11 mouse cellular contexts compared by ENCODE assay signal in the genomic region with DNA sequence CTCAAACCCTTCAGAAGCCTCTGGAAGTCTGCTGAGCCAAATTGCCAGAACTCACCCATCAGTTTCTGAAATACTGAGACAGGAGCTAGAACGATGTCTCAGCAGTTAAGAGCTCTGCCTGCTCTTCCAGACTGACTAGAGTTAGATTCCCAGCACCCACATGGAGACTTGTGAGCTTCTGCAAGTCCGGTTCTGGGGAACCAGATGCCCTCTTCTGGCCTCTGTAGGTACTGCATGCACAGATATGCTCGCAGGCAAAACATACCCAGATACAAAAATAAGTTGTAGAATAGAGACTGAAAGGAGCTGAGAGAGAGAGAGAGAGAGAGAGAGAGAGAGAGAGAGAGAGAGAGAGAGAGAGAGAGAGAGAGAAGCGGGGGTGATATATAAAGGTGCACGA. TPM values are rescaled to one million over a fixed set of nuclear protein-coding genes. Genes with fewer than 3 reads are reported as not detected.
A peak's percentile ranks its signal among the peaks of the same experiment; 100 is the strongest.
DNase-seq lines count a peak whose midpoint lies in the region; ATAC-seq and TF ChIP-seq lines count a peak whose summit lies in the region.
"Had no signal": no experiment of that assay in that cellular context is flagged by ENCODE, and none has a peak within 500 bp of the region (broad histone marks: within the 10 kb centered on the region; RNA-seq: fewer than 3 reads in every experiment).

No protein-coding gene starts in this region.

- H3K9me3 ChIP-seq in intestine, postnatal 0 days (ENCODE audit: control insufficient read depth) = no peaks in the 10 kb centered on the region
- 0 out of 2 replicates have a peak, but pooled peaks cover 4% of the 10 kb centered on the region for H3K9me3 ChIP-seq in intestine, embryonic 16.5 days (ENCODE audit: control insufficient read depth, low read length)
- H3K9me3 ChIP-seq: forebrain, embryonic 13.5 days had no signal

- peak; percentile 56 for TF ChIP-seq CTCF in intestine, postnatal 0 days (IDR thresholded peaks at IDR 0.05; ENCODE audit: low read depth)

- H3K4me3 ChIP-seq in intestine, postnatal 0 days (ENCODE audit: low read depth, low read length) = no peak overlapping the region
- H3K4me3 ChIP-seq in intestine, embryonic 16.5 days (ENCODE audit: low read length) = no peak overlapping the region
- H3K4me3 ChIP-seq: forebrain, embryonic 13.5 days had no signal

- H3K9ac ChIP-seq in intestine, postnatal 0 days (ENCODE audit: low read depth, low read length) = no peak overlapping the region
- H3K9ac ChIP-seq in intestine, embryonic 16.5 days (ENCODE audit: low read depth, low read length) = no peak overlapping the region
- H3K9ac ChIP-seq: forebrain, embryonic 13.5 days; hindbrain, embryonic 14.5 days had no signal

- peak; percentile 56 for DNase-seq in thymus, postnatal 14 days
- no peak for DNase-seq in thymus, adult 18-20 months
- DNase-seq in ZHBTc4 (ENCODE audit: low read depth, low spot score) = peak; percentile 76
- DNase-seq in left cerebral cortex, adult 8-10 months (ENCODE audit: low spot score in 2 of 2) = no peak
- DNase-seq in cerebellum, postnatal 36 days = no peak
- DNase-seq: left cerebral cortex, postnatal 4 days had no signal

- no peak overlapping the region for H3K4me2 ChIP-seq in intestine, postnatal 0 days (replicated peaks; ENCODE audit: low read depth)
- no peak overlapping the region for H3K4me2 ChIP-seq in intestine, embryonic 16.5 days (ENCODE audit: low read depth, low read length)
- H3K4me2 ChIP-seq: forebrain, embryonic 13.5 days; hindbrain, embryonic 14.5 days had no signal

- no peak for ATAC-seq in intestine, postnatal 0 days
- no peak for ATAC-seq in intestine, embryonic 16.5 days
- ATAC-seq in megakaryocyte-erythroid progenitor cell, adult 5-6 weeks (replicated peaks; ENCODE audit: low FRiP score, low TSS enrichment, poor library complexity, severe bottlenecking) = no peak
- ATAC-seq: forebrain, embryonic 13.5 days had no signal

- H3K4me1 ChIP-seq in intestine, postnatal 0 days (replicated peaks; ENCODE audit: control insufficient read depth, insufficient read depth, low read length) = no peaks in the 10 kb centered on the region
- no peaks in the 10 kb centered on the region for H3K4me1 ChIP-seq in intestine, embryonic 16.5 days (ENCODE audit: control insufficient read depth, insufficient read depth, low read length)
- H3K4me1 ChIP-seq: forebrain, embryonic 13.5 days had no signal

- no peaks in the 10 kb centered on the region for H3K36me3 ChIP-seq in intestine, postnatal 0 days (ENCODE audit: control insufficient read depth, insufficient read depth)
- H3K36me3 ChIP-seq in intestine, embryonic 16.5 days (ENCODE audit: control insufficient read depth, insufficient read depth, low read length) = no peaks in the 10 kb centered on the region

- H3K27me3 ChIP-seq in intestine, postnatal 0 days (replicated peaks; ENCODE audit: control insufficient read depth, insufficient read depth, low read length) = no peaks in the 10 kb centered on the region
- no peaks in the 10 kb centered on the region for H3K27me3 ChIP-seq in intestine, embryonic 16.5 days (replicated peaks; ENCODE audit: control insufficient read depth, insufficient read depth, low read length)
- H3K27me3 ChIP-seq: forebrain, embryonic 13.5 days had no signal

- WGBS in intestine, postnatal 0 days = 76% methylated on average over 5 of the region's 5 CpGs
- WGBS in intestine, embryonic 16.5 days = 81% methylated on average over 5 of the region's 5 CpGs

- no peak overlapping the region for H3K27ac ChIP-seq in intestine, postnatal 0 days (ENCODE audit: low read depth, low read length)
- H3K27ac ChIP-seq in intestine, embryonic 16.5 days (ENCODE audit: low read length) = no peak overlapping the region
- H3K27ac ChIP-seq: forebrain, embryonic 13.5 days; hindbrain, embryonic 14.5 days had no signal

RNA-seq across cellular contexts. Expression of gene Syne3, which starts 24.5 kb away (rescaled TPM):
- polyA plus RNA-seq in intestine, postnatal 0 days (2015; fragmentation: Nextera tagmentation; extraction: Ambion mirVana) = 1.6 and 1.8 TPM in 2 replicates
- polyA plus RNA-seq in intestine, embryonic 16.5 days (2015; fragmentation: Nextera tagmentation; extraction: Ambion mirVana) = 0.51 and 0.66 TPM in 2 replicates
- total RNA-seq in left cerebral cortex, adult 8-10 months (2022) = 1 to 10 TPM; 2.0 to 3.0 (median 2.8) TPM
- 10.9 and 15.7 TPM in 2 replicates for total RNA-seq in megakaryocyte-erythroid progenitor cell, adult 5-6 weeks (2014; fragmentation: Nextera tagmentation)
- 9.1 and 9.7 TPM in 2 replicates for total RNA-seq in megakaryocyte-erythroid progenitor cell, adult 5-6 weeks (2017)

RNA-seq across cellular contexts. Expression of gene Glrx5, which starts 47.4 kb away (rescaled TPM):
- 209 TPM in 2 replicates for polyA plus RNA-seq in intestine, postnatal 0 days (2015; fragmentation: Nextera tagmentation; extraction: Ambion mirVana)
- 185 and 199 TPM in 2 replicates for polyA plus RNA-seq in intestine, embryonic 16.5 days (2015; fragmentation: Nextera tagmentation; extraction: Ambion mirVana)
- 10 to 100 TPM; 41.7 to 50.8 (median 46.0) TPM for total RNA-seq in left cerebral cortex, adult 8-10 months (2022)
- 112 and 193 TPM in 2 replicates for total RNA-seq in megakaryocyte-erythroid progenitor cell, adult 5-6 weeks (2014; fragmentation: Nextera tagmentation)
- 59.2 and 86.9 TPM in 2 replicates for total RNA-seq in megakaryocyte-erythroid progenitor cell, adult 5-6 weeks (2017)

Comparison
In these comparisons a context has a peak if more than half of its experiments do, and no peak if none do; other contexts are left out.
1. DNase-seq: peak in thymus, postnatal 14 days (single experiment) and ZHBTc4 (single experiment); none in thymus, adult 18-20 months (0 of 2), left cerebral cortex, adult 8-10 months (0 of 2) and cerebellum, postnatal 36 days (0 of 2).